Mouse (Mus musculus): ENCODE measurements around the gene Plekhg4. TPM values are rescaled to one million over a fixed set of nuclear protein-coding genes. Genes with fewer than 3 reads are reported as not detected.

Gene Plekhg4
- polyA plus RNA-seq, 1 experiment from 2014 or later: 0.33 TPM

- H3K9me3 ChIP-seq (replicated peaks; ENCODE audit: low read length): no peaks in the 10 kb centered on the region
- DNase-seq (ENCODE audit: low spot score): no peak
- 0 out of 2 replicates have a peak, but pooled peaks cover 5% of the 10 kb centered on the region for H3K4me1 ChIP-seq (replicated peaks; ENCODE audit: insufficient read depth, low read length)
- no peak overlapping the region for H3K27ac ChIP-seq
- H3K9ac ChIP-seq (ENCODE audit: low read depth, low read length): no peak overlapping the region
- no peaks in the 10 kb centered on the region for H3K27me3 ChIP-seq (ENCODE audit: insufficient read depth, low read length)
- H3K36me3 ChIP-seq (ENCODE audit: insufficient read depth, low read length): peaks cover 72% of the 10 kb centered on the region
- WGBS: 94% methylated on average over 9 of the region's 9 CpGs
- no peak overlapping the region for H3K4me3 ChIP-seq (replicated peaks; ENCODE audit: low read depth, low read length)
- H3K4me2 ChIP-seq (ENCODE audit: low read length): no peak overlapping the region
- no peak for TF ChIP-seq CTCF (IDR thresholded peaks at IDR 0.05; ENCODE audit: low read depth)
- no peak for ATAC-seq (replicated peaks; ENCODE audit: low FRiP score, low read depth)
Observed at GRCm38 (mm10) chr8:105331931-105332330, 41.1 kb upstream of the Plekhg4 start.

GRCm38 (mm10) chr8:105332523-105332922 lies 40.6 kb upstream of the Plekhg4 start:
- no peak for TF ChIP-seq CTCF (IDR thresholded peaks at IDR 0.05; ENCODE audit: low read depth)
- 64% methylated on average over 2 of the region's 2 CpGs for WGBS
- H3K9me3 ChIP-seq (replicated peaks; ENCODE audit: low read length): no peaks in the 10 kb centered on the region
- DNase-seq (ENCODE audit: low spot score) (no peak), ATAC-seq (replicated peaks; ENCODE audit: low FRiP score, low read depth) (no peak)
- H3K9ac ChIP-seq (ENCODE audit: low read depth, low read length): no peak overlapping the region
- peaks cover 77% of the 10 kb centered on the region for H3K36me3 ChIP-seq (ENCODE audit: insufficient read depth, low read length)
- no peak overlapping the region for H3K27ac ChIP-seq
- H3K27me3 ChIP-seq (ENCODE audit: insufficient read depth, low read length): no peaks in the 10 kb centered on the region
- no peak overlapping the region for H3K4me3 ChIP-seq (replicated peaks; ENCODE audit: low read depth, low read length)
- no peak overlapping the region for H3K4me2 ChIP-seq (ENCODE audit: low read length)
- H3K4me1 ChIP-seq (replicated peaks; ENCODE audit: insufficient read depth, low read length): 0 out of 2 replicates have a peak, but pooled peaks cover under 1% of the 10 kb centered on the region

- TF ChIP-seq CTCF (IDR thresholded peaks at IDR 0.05; ENCODE audit: low read depth): no peak
- no peak for DNase-seq (ENCODE audit: low spot score)
- H3K27me3 ChIP-seq (ENCODE audit: insufficient read depth, low read length): no peaks in the 10 kb centered on the region
- H3K27ac ChIP-seq: no peak overlapping the region
- no peak overlapping the region for H3K4me2 ChIP-seq (ENCODE audit: low read length)
- peak; percentile 24; the same call in 1 of the 2 replicates for ATAC-seq (replicated peaks; ENCODE audit: low FRiP score, low read depth)
- no peak overlapping the region for H3K9ac ChIP-seq (ENCODE audit: low read depth, low read length)
- WGBS: 65% methylated on average over 32 of the region's 32 CpGs
- H3K4me1 ChIP-seq (replicated peaks; ENCODE audit: insufficient read depth, low read length): no peaks in the 10 kb centered on the region; the same call in 1 of the 2 replicates
- H3K4me3 ChIP-seq (replicated peaks; ENCODE audit: low read depth, low read length): no peak overlapping the region
- no peaks in the 10 kb centered on the region for H3K9me3 ChIP-seq (replicated peaks; ENCODE audit: low read length)
- H3K36me3 ChIP-seq (ENCODE audit: insufficient read depth, low read length): peaks cover 46% of the 10 kb centered on the region
Observed at GRCm38 (mm10) chr8:105336373-105337130, 36.5 kb upstream of the Plekhg4 start.

- H3K9ac ChIP-seq (ENCODE audit: low read depth, low read length): no peak overlapping the region
- H3K4me3 ChIP-seq (replicated peaks; ENCODE audit: low read depth, low read length): no peak overlapping the region
- H3K27me3 ChIP-seq (ENCODE audit: insufficient read depth, low read length): no peaks in the 10 kb centered on the region
- ATAC-seq (replicated peaks; ENCODE audit: low FRiP score, low read depth): no peak
- TF ChIP-seq CTCF (IDR thresholded peaks at IDR 0.05; ENCODE audit: low read depth): no peak
- no peaks in the 10 kb centered on the region; the same call in 1 of the 2 replicates for H3K4me1 ChIP-seq (replicated peaks; ENCODE audit: insufficient read depth, low read length)
- 30% methylated on average over 4 of the region's 4 CpGs for WGBS
- H3K4me2 ChIP-seq (ENCODE audit: low read length): no peak overlapping the region
- H3K27ac ChIP-seq: no peak overlapping the region
- DNase-seq (ENCODE audit: low spot score): no peak
- H3K36me3 ChIP-seq (ENCODE audit: insufficient read depth, low read length): peaks cover 29% of the 10 kb centered on the region
- no peaks in the 10 kb centered on the region for H3K9me3 ChIP-seq (replicated peaks; ENCODE audit: low read length)
Observed at GRCm38 (mm10) chr8:105338992-105339391, 34.1 kb upstream of the Plekhg4 start.

GRCm38 (mm10) chr8:105339886-105340635 lies 33.0 kb upstream of the Plekhg4 start:
- Histone ChIP-seq H3K4me3 (replicated peaks; ENCODE audit: low read depth, low read length) (no peak overlapping the region), H3K9ac (ENCODE audit: low read depth, low read length) (no peak overlapping the region), H3K9me3 (replicated peaks; ENCODE audit: low read length) (no peaks in the 10 kb centered on the region), H3K4me1 (replicated peaks; ENCODE audit: insufficient read depth, low read length) (peaks cover under 1% of the 10 kb centered on the region; the same call in 1 of the 2 replicates), H3K36me3 (ENCODE audit: insufficient read depth, low read length) (peaks cover 24% of the 10 kb centered on the region; the same call in 1 of the 2 replicates), H3K27me3 (ENCODE audit: insufficient read depth, low read length) (no peaks in the 10 kb centered on the region), H3K4me2 (ENCODE audit: low read length) (no peak overlapping the region), H3K27ac (no peak overlapping the region)
- ATAC-seq (replicated peaks; ENCODE audit: low FRiP score, low read depth): no peak
- DNase-seq (ENCODE audit: low spot score): no peak
- no peak for TF ChIP-seq CTCF (IDR thresholded peaks at IDR 0.05; ENCODE audit: low read depth)
- WGBS: 65% methylated on average over 6 of the region's 6 CpGs

- ATAC-seq (replicated peaks; ENCODE audit: low FRiP score, low read depth) (no peak), DNase-seq (ENCODE audit: low spot score) (peak; percentile 75)
- no peak overlapping the region for H3K4me2 ChIP-seq (ENCODE audit: low read length)
- no peak overlapping the region for H3K4me3 ChIP-seq (replicated peaks; ENCODE audit: low read depth, low read length)
- H3K4me1 ChIP-seq (replicated peaks; ENCODE audit: insufficient read depth, low read length): peaks cover 13% of the 10 kb centered on the region; the same call in 1 of the 2 replicates
- H3K27me3 ChIP-seq (ENCODE audit: insufficient read depth, low read length): no peaks in the 10 kb centered on the region
- no peak overlapping the region for H3K9ac ChIP-seq (ENCODE audit: low read depth, low read length)
- no peaks in the 10 kb centered on the region for H3K9me3 ChIP-seq (replicated peaks; ENCODE audit: low read length)
- 38% methylated on average over 8 of the region's 8 CpGs for WGBS
- H3K36me3 ChIP-seq (ENCODE audit: insufficient read depth, low read length): peaks cover 13% of the 10 kb centered on the region; the same call in 1 of the 2 replicates
- TF ChIP-seq CTCF (IDR thresholded peaks at IDR 0.05; ENCODE audit: low read depth): no peak
- peak overlapping the region; percentile 57 for H3K27ac ChIP-seq
Observed at GRCm38 (mm10) chr8:105341399-105341798, 31.7 kb upstream of the Plekhg4 start.
